Mouse (Mus musculus) heart, postnatal 25 days (tissue): ENCODE measurements around the gene Pax5. TPM values are rescaled to one million over a fixed set of nuclear protein-coding genes. Genes with fewer than 3 reads are reported as not detected.

Source experiments
- DNase-seq: peaks from one replicate; pipeline ENCODE4 v3.0.0; 2022; ENCODE audit warnings: low spot score
- intact Hi-C: fragments of 180-260 bp; cut with DNase I; formaldehyde crosslinking; loops from one replicate; pipeline ENCODE4 v1.15.1; 2025
- total RNA-seq, 2 experiments: library from RNA; stranded (reverse); gene quantifications; 2 replicates each; pipeline ENCODE4 v1.2.3; 2021

Pax5 gene
- total RNA-seq, 2 experiments from 2014 or later: 0.65 to 1.1 TPM

DNA sequence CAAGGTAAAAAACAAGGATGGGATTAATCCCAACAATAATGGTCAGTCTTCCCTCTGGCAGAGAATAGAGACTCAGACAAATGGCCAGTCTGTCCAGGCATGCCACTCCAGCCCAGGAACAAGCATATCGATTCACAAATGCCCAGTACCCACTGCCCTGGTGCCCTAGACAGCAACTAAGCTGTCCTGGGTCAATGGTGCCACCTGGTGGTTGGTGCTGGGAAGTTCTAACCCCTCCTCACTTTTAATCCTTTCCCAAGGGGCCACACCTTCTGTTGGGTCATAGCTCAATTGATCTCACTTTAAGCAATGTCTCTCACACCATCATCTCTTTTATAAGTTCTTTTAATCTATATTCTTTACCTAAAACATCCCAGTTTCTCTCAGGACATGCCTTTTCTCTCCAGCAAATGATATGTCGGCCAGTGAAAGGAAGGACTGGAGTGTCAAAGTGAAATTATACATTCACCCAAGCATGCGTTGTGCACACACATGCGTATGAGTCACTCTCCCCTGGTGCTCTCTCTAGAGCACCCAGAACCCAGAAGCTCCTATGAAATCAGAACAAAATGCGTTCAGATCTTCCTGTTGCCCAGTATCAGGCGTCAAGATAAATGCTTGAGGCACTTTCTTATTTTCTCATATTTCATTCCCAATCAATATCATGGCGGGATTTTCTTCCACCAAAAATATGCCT, 40.7 kb downstream of the Pax5 start:
- no peak for DNase-seq
- intact Hi-C loops: loop anchor here (1.0 kb wide), 1 partner anchor 92 kb away; no protein-coding TSS in a partner anchor

DNA sequence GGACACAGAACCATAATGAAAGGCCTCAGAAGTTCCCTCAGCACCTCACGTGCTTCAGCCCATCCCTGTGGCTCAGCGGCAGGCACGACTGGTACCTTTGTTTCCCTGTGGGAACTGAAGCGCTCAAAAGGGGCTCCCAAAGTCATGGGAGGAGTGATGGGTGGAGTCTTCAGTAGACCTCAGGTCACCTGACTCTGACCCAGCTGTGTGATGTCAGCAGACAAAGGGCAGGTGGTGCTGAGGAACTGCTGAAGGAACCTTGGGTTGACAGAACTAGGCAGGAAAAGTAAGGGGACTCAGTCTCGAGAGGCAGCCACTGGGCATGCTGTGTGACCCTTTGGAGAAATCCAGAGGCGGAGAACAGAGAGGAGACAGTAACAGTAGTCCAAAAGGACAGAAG, 41.7 kb downstream of the Pax5 start:
- intact Hi-C loops: no loop called here

DNA sequence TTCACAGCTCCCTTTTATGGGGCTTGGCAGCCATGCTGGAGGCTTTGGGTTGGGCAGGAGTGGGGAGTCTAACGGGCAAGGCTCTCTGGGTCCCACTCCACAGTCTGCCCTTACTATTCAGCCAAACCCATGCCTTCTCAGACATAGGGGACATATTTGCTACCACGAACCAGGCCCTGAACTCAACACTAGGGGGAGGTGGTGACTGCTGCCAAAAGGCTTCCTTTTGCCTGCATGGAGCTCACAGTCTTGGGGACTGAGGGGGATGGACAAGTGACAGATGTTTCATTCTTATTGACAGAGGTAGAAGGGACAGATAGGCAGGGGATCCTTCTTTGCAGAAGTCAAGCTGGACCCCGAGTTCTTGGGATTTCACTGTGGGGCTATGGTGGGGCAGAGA, 42.1 kb downstream of the Pax5 start:
- DNase-seq: no peak

More for the DNA sequence above, 41.7 kb downstream of the Pax5 start:
- no peak for DNase-seq

DNA sequence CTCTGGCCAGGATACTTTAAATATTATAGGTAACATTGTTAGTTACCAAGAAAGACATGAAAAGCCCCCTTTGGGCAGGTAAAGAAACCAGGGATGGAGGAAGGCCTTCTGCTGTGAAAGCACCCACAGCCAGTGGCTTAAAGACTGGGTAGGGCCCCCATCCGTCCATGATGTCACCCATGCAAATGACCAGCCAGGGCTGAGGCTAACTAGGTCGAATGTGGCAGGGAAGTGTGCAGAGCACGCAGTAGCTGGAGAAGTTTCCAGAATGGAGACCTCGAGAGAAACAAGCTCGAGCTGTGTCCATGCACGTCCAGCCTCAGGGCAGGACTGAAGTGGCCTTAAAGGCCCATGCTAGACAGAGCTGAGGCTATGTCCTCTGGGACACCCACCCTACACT, 42.9 kb downstream of the Pax5 start:
- intact Hi-C loops: no loop called here
- no peak for DNase-seq

More for the DNA sequence above, 42.1 kb downstream of the Pax5 start:
- intact Hi-C loops: no loop called here

DNA sequence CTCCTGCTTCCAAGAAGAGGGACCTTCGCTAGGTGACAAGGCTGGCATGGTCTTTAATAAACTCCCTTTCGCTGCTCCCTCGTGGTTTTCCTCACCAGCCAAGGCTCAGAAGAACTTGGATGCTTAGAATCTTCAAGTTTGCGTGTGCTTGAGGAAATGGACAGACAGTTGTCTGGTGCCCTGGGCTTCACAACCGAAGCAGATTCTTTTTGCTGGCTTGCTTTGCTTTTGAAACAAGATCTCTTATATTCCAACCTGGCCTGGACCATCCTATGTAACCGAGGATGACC, 45.6 kb downstream of the Pax5 start:
- DNase-seq: no peak
- intact Hi-C loops: no loop called here

DNA sequence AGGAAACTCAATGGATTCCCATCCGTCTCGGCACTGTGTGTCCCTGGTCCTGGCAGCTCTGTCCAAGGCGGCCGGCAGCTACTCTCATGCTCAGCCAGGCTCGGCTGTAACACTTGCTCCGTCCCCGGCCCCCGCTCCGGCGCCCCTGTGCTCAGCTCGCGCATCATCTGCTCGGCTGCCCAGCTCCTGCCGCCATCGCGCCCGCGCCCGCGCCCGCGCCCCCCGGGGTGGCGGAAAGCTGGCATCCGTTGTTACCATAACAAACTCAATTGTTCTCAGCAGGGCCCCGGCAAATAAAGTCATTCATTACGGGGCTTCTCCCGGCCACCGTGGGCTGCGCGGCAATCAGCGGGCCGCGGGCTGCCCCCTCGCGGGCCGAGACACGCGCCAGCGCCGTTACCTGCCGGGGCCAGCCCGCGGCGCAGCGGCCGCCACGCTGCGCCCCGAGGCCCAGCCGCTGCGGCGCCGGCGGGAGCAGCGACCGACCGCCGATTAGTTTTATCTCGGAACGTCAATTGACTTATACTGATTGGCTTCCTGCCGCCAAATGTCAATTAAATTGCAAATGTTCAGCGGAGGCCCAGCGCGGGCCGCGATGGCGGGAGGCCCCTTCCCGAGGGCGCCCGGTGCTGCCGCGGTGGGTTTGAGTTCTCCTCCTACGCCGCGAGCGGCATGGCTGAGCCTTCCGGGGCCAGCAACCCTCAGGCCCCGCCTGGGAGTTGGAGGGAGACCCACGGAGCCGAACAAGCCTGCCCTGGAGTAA, 46.1 kb downstream of the Pax5 start:
- intact Hi-C loops: no loop called here
- DNase-seq: no peak

DNA sequence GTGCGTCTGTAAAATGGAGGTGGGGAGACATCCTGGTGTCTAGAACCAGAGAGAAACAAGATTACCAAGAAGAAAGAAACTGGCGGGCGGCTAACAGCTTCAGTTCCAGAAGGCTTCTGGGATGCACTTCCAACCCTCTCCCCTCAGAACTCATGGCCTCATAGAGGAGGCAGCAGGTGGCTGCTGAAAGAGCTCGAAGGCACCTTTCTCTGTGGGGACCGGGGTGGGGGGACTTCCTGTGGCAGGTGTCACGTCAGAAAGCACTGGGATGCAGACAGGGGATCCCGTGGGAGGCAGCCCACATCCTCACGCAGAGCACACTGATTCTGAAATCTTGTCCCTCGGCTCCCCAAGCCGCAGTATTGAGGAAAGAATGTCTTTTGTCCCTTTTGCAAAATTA, 46.8 kb downstream of the Pax5 start:
- no peak for DNase-seq

DNA sequence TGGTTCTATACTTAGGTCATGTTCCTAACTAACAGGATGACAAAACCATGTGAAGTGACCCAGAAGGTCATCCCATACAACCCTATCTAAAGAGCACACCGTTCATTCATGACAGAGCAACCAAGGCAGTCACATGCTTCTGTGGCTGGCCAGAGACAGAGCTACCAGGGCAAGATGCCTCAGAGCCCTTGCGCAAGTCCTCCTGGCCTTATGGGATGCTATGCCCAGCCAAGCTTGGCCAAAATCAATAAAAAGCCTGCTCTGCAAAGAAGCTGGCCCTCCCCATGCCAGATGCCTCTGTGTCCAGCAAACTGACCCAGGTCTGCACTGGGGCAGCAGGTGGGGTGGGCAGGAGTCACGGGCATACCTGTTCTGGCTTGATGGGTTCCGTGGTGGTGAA, 65.1 kb downstream of the Pax5 start:
- no peak for DNase-seq
- intact Hi-C loops: no loop called here

More for the DNA sequence above, 46.8 kb downstream of the Pax5 start:
- intact Hi-C loops: no loop called here

DNA sequence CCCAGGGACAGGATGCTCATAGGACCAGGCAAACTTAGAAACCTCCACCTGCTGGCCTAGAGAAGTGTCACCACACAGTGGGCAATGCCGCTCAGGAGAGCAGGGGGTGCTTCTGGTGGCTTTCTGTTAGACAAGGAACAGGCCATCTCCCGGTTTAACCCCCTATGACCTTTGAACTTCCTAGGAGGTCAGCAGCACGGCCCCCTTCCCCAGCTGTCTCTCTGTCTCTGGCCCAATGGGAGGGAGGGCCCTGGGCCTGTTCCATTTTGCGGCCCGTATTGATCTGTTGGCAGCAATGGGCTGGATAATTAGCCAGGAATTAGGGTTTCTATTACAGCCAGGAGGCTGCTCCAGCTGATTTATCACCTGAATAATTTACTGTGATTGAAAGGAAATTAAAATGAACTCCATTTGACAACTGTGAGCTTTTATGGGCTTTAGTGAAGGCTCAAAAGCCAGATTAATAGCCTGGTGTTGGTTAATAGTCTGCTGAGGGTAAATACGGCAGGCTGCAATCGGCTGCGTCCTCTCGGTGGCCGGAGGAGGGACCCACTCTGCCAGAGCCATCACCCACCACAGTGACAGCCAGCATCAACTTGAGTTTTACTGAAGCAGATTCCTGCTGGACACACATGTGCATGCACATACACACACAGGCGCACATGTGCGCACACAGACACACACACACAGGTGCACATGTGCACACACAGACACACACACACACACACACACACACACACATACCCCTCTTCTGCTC, 68.3 kb downstream of the Pax5 start:
- intact Hi-C loops: no loop called here
- DNase-seq: no peak

DNA sequence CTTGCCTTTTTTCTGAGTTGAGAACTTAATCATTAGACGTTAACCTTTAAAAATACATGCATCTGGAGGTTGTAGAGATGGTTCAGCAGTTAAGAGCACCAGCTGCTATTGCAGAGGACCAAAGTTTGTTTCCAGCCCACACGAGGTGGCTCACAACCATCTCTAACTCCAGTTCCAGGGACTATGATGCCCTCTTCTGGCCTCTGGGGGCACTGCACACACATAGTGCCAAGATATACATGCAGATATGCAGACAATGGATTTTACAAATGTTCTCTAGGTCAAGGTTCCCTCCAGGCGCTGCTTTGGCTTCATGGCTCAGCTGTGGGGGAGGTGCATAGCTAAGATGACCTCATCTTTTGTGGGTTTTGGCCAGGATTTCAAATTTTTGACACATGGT, 74.7 kb downstream of the Pax5 start:
- no peak for DNase-seq
- intact Hi-C loops: no loop called here

DNA sequence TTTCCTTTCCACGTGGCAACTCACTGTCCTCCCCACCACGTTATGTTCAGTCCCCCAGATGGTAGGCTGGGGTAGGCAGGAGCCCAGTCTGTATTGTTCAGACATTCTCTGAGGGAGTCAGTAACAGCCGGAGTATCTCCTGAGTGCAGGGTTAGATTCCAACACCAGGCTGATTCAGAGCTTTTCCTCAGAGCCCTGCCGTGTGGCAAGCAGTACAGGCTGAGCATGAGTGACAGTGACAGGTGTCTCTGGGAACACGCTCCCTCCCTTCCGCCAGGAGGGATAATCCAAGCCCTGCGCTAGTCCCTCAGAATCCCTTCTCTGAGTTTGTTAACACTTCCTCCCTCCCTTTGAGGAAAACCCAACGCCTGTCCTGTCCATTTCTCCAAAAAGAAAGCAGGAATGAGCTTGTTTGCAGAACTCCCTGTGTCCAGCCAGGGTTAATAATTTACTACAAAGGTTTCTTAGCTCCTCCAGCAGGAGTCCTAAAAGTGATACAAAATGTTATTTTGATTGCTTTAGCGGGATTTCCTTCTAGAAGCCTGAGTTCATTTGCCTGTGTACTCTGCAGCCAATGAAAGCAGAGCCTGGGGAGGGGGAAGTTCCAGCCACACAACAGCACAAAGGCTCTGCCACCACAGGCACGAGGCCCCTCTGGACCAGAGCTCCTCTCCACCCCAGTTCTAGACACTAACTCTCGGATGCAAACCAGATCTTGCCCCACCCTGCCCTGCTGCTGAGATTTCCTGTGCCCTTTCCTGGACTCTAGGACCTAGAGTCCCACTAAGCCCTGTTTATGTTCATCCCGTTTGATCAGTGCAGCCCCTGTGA, 76.4 kb downstream of the Pax5 start:
- no peak for DNase-seq
- intact Hi-C loops: no loop called here

DNA sequence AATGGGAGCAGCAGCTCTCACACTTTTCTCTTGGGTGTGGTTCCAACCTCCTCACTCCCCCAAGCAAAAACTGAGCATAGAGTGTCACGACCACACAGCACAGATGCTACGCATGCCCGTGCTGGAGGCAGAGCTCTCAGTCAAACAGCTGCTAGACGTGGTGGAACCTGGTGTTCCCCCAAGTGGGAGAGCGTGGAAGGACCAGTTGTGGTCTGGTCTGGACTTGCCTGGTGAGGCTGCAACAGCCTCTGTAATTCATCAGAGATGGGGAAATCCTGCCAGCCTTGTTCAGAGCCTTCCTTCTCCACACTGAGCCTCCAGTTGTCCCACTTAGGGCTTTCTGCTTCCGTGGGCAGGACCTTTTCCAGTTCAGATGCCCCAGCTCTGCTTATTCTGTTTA, 80.2 kb downstream of the Pax5 start:
- DNase-seq: no peak
- intact Hi-C loops: no loop called here

DNA sequence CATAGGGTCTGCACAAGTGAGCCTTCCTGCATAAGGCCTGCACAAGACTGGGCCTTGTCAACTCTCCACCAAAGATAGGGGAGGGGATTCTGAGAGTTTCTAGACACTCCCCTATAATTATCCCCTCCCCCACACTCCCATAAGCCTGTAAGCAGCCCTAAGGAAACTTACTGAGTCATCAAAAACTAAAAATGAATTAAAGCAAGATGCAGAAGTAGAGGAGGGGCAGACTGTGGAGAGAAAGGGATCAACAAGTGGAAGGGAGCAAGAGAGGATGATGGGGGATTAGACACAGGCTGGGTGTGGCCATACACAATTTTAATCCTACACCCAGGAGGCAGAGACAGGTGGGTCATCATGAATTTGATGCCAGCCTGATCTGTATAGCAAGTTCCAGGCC, 82.4 kb downstream of the Pax5 start:
- intact Hi-C loops: no loop called here
- DNase-seq: no peak

DNA sequence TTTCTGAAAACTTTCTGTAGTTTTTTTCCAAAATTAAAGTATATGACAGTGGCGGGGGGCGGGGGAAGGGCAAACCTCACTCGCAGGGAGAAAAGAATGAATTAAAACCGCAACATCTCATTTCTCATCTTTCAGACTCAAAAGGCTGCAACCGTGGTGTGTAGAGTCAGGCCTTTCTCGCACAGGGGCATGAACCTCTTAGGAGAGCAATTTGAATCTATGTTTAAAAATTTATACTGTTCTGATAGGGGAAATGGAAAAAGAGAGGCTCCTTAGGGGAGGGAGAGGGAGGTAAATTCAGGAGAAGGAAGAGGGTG, 85.2 kb downstream of the Pax5 start:
- intact Hi-C loops: no loop called here
- DNase-seq: no peak

DNA sequence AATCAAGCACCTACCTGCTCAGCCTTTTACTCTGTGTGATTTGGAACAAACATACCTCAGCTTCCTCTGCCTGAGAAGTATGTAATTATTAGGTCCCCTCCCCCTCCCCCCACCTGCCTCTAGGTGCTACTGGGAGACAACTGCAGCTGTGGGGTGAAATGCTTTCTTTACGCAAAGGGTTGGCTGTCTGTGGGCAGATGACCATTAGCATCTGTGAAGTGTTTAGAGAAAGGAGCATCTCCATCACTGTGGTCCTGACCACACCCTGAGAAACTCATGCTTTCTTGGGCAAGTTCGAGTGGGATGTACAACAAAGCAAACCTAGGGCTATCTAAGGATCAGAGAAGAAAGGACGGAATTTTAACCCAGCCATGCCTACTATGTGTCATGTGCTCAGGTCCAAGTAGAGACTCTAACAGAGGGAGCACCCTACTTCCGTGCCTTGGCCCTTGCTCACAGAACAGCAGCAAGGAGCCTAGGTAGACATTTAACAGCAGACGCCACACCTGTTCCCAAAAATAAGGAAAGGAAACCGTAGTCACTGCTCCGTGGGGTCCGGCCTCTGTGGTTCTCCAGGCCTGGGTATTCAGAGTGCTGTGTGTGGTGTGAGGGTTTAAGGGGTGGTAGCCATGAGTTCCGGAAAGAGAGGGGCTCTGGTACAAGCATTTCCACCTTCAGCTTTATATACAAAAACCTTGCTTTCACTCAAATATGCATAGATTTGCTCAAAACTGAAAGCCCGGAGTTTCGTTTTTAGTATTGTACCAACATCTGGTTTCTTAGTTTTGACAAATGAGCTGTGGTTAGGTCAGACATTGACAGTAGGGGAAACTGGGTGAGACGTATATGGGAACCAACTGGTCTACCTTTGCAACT, 85.8 kb downstream of the Pax5 start:
- DNase-seq: no peak
- intact Hi-C loops: no loop called here

DNA sequence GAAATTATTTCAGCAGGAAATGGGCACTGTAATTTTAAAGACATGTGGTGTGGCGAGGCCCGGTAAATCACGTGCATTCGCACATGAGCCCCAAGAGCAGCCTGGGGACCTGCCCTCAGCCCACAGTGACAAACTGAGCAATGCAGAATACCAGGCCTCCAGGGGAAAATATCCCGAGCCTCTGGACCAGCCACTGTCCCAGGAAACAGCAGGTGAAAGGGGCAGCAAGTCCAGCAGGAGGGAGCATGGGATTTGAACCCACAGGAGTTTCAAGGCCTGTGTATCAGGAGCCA, 86.9 kb downstream of the Pax5 start:
- intact Hi-C loops: no loop called here
- no peak for DNase-seq

DNA sequence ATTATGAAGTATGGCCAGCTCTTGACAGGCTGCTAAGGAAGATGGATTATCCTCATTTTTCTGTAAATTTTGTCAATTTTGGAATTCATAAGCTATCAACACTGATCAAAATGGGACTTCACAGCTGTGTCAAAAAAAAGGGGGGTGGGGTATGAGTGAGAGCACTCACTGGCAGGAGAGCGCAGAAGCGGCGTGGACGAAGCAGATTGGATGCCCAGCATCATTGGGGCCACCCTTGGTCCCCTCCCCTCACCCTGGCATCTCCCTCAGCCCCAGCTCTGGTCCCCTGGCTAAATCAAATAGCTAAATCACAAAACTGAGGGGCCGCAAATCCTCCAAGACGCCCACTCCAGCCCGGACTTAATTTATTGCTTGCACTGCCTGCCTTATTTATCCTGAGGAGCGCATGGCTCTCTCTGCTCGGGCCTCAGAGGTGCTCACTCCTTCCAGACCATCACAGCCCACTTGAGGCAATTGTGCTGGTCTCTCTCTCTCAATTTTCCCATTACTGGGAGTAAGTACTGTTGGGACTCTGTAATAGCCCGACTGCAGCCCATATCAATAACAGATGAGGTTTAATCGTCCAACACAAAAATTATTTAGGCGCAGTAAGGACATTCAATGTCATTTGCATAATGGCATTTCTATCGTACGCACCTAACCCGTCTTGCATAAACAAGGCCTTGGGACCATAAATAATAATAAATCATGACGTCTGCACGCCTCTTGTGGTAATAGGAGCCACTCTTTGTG, 87.4 kb downstream of the Pax5 start:
- no peak for DNase-seq
- intact Hi-C loops: no loop called here

DNA sequence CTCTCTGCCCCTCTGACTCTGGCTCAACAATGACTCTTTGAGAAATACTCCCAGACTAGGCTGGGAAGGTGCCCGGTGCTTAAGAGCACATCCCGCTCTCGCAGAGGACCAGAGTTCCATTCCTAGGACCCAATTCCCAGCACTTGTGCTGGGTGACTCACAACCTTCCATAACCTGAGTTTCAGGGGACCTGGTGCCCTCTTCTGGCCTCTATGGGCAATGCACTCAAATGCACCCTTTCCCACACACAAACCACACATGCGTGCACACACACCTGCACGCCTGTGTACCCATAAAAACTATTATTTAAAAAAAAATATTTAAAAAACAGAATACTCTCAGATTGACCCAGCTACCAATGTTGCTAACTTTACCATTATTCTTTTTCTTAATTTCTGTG, 90.0 kb downstream of the Pax5 start:
- intact Hi-C loops: no loop called here

DNA sequence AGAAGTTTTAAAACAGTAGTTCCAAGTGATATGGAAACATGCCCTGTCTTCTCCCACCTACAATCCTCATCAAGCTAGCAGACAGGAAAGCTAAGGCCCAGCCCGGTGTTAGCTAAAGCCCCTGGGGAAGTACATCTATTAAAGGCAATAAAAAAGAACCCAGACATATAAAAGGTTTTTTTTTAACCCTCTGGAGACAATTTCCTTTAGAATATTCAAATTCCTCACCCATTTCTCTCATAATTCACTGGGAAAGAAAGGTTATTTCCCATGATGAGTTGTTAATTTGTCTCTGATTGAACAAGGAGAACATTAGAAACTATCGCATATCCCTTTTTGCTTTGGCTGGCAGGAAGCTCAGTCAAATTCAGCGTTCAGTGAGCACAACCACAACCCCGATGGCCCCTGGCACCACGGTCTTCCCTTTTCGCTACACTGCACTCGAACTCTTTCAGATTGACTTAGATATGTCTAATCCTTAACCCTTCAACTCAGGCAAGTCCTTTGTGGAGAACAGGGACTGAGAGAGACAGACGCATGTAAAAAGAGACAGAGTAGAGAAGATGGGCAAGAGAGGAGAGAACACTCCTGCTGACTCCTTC, 96.1 kb downstream of the Pax5 start:
- intact Hi-C loops: no loop called here
- DNase-seq: no peak

More for the DNA sequence above, 90.0 kb downstream of the Pax5 start:
- no peak for DNase-seq
